Mouse (Mus musculus): Measurements from ENCODE around the gene Rims3. TPM values are rescaled to one million over a fixed set of nuclear protein-coding genes. Genes with fewer than 3 reads are reported as not detected.

Rims3 gene
- polyA plus RNA-seq, 1 experiment from 2014 or later = 20.7 TPM

DNA sequence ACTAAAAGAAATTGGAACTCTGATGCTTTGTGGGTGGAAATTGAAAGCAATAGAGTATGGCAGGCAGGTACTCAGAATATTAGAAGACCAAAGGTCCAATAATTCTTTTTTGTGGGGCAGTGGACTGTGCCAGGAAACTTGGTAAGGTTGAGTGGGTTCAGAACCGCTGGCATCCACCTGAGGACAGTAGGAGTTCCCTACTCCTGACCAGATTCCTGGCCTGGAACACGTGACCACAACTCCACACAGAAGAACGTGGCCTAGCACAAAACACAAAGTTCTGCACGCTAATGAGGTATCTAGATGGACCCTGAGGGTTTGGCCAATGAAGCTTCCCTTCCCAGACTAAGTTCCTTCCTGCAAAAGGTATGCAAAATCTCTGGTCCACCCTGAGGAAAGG, 58.2 kb downstream of the Rims3 start:
- H3K9me3 ChIP-seq (ENCODE audit: control insufficient read depth, low read length) = no peaks in the 10 kb centered on the region
- H3K4me2 ChIP-seq (ENCODE audit: low read length) = no peak overlapping the region
- H3K27me3 ChIP-seq (ENCODE audit: control insufficient read depth, insufficient read depth, low read length) = no peaks in the 10 kb centered on the region
- H3K9ac ChIP-seq (replicated peaks; ENCODE audit: low read length) = no peak overlapping the region
- H3K36me3 ChIP-seq (ENCODE audit: control insufficient read depth, insufficient read depth, low read length) = no peaks in the 10 kb centered on the region
- no peaks in the 10 kb centered on the region for H3K4me1 ChIP-seq (ENCODE audit: control insufficient read depth, insufficient read depth, low read length)
- ATAC-seq (ENCODE audit: low FRiP score, low TSS enrichment) = no peak
- no peak for DNase-seq
- no peak overlapping the region for H3K4me3 ChIP-seq (replicated peaks; ENCODE audit: low read depth, low read length)
- H3K27ac ChIP-seq (replicated peaks; ENCODE audit: low read depth, low read length) = no peak overlapping the region
- 50% methylated on average over 4 of the region's 4 CpGs for WGBS

DNA sequence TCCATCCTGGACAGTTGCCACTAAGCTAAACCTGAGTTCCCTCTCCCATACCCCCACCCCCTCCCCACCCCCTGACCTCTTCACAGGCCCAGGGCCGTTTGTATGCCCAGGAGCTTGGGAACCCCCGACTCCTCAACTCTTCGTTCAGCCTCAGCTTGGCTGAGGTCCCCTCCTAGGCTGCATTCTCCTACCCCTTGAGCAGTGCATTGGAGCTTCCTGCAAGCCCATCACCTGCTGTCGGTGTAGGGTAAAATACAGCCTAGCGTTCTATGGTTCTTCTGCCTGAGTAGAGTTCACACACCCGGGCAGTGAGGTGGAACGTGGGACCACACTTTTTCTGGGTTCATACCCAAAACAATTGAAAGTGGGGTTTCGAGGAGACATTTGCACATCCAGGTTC, 58.8 kb downstream of the Rims3 start:
- Histone ChIP-seq H3K27ac (replicated peaks; ENCODE audit: low read depth, low read length) (no peak overlapping the region), H3K36me3 (ENCODE audit: control insufficient read depth, insufficient read depth, low read length) (no peaks in the 10 kb centered on the region), H3K9ac (replicated peaks; ENCODE audit: low read length) (no peak overlapping the region), H3K4me3 (replicated peaks; ENCODE audit: low read depth, low read length) (no peak overlapping the region), H3K27me3 (ENCODE audit: control insufficient read depth, insufficient read depth, low read length) (no peaks in the 10 kb centered on the region), H3K4me2 (ENCODE audit: low read length) (no peak overlapping the region), H3K4me1 (ENCODE audit: control insufficient read depth, insufficient read depth, low read length) (no peaks in the 10 kb centered on the region), H3K9me3 (ENCODE audit: control insufficient read depth, low read length) (no peaks in the 10 kb centered on the region)
- DNase-seq (no peak), ATAC-seq (ENCODE audit: low FRiP score, low TSS enrichment) (no peak)
- WGBS = 73% methylated on average over 8 of the region's 8 CpGs

DNA sequence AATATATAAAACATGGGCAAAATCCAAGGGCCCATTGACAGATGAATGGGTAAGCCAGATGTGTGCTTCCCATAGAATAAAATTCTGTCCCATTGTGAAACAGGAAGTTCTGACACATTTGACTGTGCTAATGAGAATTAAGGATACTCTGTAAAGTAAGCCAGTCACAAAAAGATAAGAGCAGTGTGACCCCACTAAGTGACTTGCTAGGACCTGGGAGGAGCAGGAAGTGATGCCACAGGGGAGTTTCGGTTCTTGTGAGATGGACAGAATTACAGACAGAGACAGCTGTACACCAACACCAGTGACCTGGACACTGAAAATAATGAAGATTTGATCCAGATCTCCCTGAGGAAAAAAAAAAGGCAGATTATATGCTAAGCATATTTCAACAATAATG, 59.2 kb downstream of the Rims3 start:
- no peak overlapping the region for H3K27ac ChIP-seq (replicated peaks; ENCODE audit: low read depth, low read length)
- H3K9ac ChIP-seq (replicated peaks; ENCODE audit: low read length) = no peak overlapping the region
- H3K27me3 ChIP-seq (ENCODE audit: control insufficient read depth, insufficient read depth, low read length) = no peaks in the 10 kb centered on the region
- no peaks in the 10 kb centered on the region for H3K36me3 ChIP-seq (ENCODE audit: control insufficient read depth, insufficient read depth, low read length)
- H3K9me3 ChIP-seq (ENCODE audit: control insufficient read depth, low read length) = no peaks in the 10 kb centered on the region
- H3K4me3 ChIP-seq (replicated peaks; ENCODE audit: low read depth, low read length) = no peak overlapping the region
- 89% methylated on average over 1 of the region's 1 CpGs for WGBS
- ATAC-seq (ENCODE audit: low FRiP score, low TSS enrichment) (no peak), DNase-seq (no peak)
- H3K4me1 ChIP-seq (ENCODE audit: control insufficient read depth, insufficient read depth, low read length) = no peaks in the 10 kb centered on the region
- H3K4me2 ChIP-seq (ENCODE audit: low read length) = no peak overlapping the region

DNA sequence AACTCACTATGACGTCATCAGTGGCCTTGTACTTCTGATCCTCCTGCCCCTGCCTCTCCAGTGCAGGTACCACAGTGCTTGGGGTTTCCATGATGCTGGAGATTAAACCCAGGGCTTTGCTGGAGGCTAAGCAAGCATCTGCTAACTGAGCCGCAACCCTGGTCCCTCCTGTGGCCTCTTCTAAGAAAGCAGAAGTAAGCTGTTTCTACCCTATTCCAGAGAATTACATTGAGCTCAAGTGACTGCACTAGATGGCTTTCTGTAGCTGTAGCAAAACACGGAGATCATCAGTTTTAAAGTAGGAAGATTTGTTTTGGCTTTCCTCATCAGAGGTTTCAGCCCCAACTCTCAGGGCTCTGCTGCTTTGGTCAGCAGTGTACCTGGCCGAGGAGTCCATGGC, 59.9 kb downstream of the Rims3 start:
- H3K9me3 ChIP-seq (ENCODE audit: control insufficient read depth, low read length) = no peaks in the 10 kb centered on the region
- H3K36me3 ChIP-seq (ENCODE audit: control insufficient read depth, insufficient read depth, low read length) = no peaks in the 10 kb centered on the region
- no peak overlapping the region for H3K9ac ChIP-seq (replicated peaks; ENCODE audit: low read length)
- H3K4me3 ChIP-seq (replicated peaks; ENCODE audit: low read depth, low read length) = no peak overlapping the region
- H3K4me2 ChIP-seq (ENCODE audit: low read length) = no peak overlapping the region
- no peaks in the 10 kb centered on the region for H3K4me1 ChIP-seq (ENCODE audit: control insufficient read depth, insufficient read depth, low read length)
- ATAC-seq (ENCODE audit: low FRiP score, low TSS enrichment) (no peak), DNase-seq (no peak)
- H3K27ac ChIP-seq (replicated peaks; ENCODE audit: low read depth, low read length) = no peak overlapping the region
- no peaks in the 10 kb centered on the region for H3K27me3 ChIP-seq (ENCODE audit: control insufficient read depth, insufficient read depth, low read length)
- whole genome bisulfite sequencing = 78% methylated on average over 4 of the region's 4 CpGs

DNA sequence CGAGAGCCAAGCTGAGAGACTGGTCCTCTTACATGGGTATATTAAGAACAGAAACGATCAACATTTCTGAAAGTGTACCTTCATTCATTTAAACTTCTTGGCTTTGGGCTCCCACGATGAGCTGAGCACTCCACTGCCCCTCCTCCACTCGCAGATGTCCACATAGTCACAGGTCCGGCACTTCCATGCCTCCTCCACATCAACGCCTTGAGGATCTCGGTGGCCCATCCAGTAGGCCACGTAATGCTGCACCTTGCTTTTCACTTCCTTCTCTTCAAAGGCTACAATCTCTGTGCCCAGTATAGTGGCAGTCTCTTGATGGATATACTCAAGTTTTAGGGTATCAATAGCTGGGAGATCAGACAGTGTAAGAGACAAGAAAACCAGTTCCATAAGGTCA, 66.8 kb downstream of the Rims3 start:
- H3K4me3 ChIP-seq (replicated peaks; ENCODE audit: low read depth, low read length) = no peak overlapping the region
- ATAC-seq (ENCODE audit: low FRiP score, low TSS enrichment) = no peak
- H3K27ac ChIP-seq (replicated peaks; ENCODE audit: low read depth, low read length) = no peak overlapping the region
- DNase-seq = no peak
- H3K36me3 ChIP-seq (ENCODE audit: control insufficient read depth, insufficient read depth, low read length) = peaks cover 27% of the 10 kb centered on the region
- no peak overlapping the region for H3K4me2 ChIP-seq (ENCODE audit: low read length)
- no peaks in the 10 kb centered on the region for H3K27me3 ChIP-seq (ENCODE audit: control insufficient read depth, insufficient read depth, low read length)
- peaks cover 11% of the 10 kb centered on the region; the same call in 1 of the 2 replicates for H3K9me3 ChIP-seq (ENCODE audit: control insufficient read depth, low read length)
- H3K4me1 ChIP-seq (ENCODE audit: control insufficient read depth, insufficient read depth, low read length) = peaks cover 5% of the 10 kb centered on the region; the same call in 1 of the 2 replicates
- no peak overlapping the region for H3K9ac ChIP-seq (replicated peaks; ENCODE audit: low read length)
- 98% methylated on average over 8 of the region's 8 CpGs for WGBS

DNA sequence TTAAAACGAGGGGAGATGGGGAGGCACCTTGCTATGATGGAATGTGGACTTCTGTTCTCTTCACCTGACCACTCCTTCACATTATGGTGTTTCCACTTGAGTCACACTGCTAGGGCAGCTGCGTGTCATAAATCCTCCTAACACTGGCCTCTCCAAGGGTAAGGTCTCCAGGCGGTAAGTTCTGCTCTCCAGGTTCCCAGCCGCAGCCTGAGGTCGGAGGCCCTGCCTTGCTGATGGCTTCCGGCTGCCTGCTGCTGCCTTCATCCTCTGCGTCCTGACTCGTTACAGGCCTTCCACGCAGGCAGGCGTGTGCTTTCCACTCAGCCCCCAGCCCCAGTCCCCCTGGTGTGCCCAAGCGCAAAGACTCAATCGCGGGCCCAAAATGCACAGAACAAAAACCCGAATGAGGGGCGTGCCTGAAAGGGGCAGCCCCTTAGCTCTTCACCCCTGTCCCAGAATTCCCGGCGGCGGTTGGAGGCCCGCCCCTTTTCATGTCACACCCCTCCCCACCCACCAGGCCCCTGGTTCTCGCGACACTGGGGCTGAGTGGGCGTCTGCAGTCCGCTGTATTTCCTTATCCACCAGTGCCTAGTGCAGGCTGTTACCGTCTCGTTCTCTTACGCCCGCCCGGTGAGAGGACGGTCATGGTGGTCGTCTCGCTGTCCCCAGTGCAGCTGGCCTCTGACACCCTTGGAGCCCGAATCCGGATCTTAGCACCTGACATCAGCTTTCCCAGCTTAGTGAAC, 70.1 kb downstream of the Rims3 start, which contains the start of gene Exo5:
Gene Exo5 (minus strand): TSS at position 464 of the 746 bp plus-strand sequence.
- Histone ChIP-seq H3K9me3 (ENCODE audit: control insufficient read depth, low read length) (peaks cover 11% of the 10 kb centered on the region; the same call in 1 of the 2 replicates), H3K4me1 (ENCODE audit: control insufficient read depth, insufficient read depth, low read length) (peaks cover 5% of the 10 kb centered on the region; the same call in 1 of the 2 replicates), H3K36me3 (ENCODE audit: control insufficient read depth, insufficient read depth, low read length) (peaks cover 25% of the 10 kb centered on the region), H3K9ac (replicated peaks; ENCODE audit: low read length) (peak within 1 kb of the TSS; percentile 82), H3K27ac (replicated peaks; ENCODE audit: low read depth, low read length) (peak within 1 kb of the TSS; percentile 83), H3K27me3 (ENCODE audit: control insufficient read depth, insufficient read depth, low read length) (no peaks in the 10 kb centered on the region), H3K4me2 (ENCODE audit: low read length) (peak within 1 kb of the TSS; percentile 72), H3K4me3 (replicated peaks; ENCODE audit: low read depth, low read length) (peak within 1 kb of the TSS; percentile 65)
- ATAC-seq (ENCODE audit: low FRiP score, low TSS enrichment) (peak; percentile 96), DNase-seq (peak; percentile 95)
- under 1% methylated on average over 33 of the region's 33 CpGs for WGBS

DNA sequence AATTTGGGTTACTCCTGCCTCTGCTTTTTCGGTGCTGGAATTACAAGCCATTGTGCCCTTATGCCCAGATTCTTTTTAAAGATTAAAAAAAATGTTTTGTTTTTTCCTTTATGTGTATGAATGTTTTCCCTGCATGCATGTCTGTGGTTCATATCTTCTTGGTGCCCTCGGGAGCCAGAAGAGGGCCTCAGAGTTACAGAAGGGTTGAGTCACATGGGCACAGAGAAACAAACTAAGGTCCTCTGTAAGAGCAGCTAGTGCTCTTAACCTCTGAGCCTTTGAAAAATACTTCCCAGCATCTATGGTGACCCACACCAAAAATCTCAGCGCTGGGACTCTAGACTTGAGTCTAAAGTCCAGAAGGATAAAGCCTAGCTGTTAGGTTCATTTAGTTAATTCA, 70.8 kb downstream of the Rims3 start:
- DNase-seq = peak; percentile 52
- peak overlapping the region; percentile 72 for H3K4me2 ChIP-seq (ENCODE audit: low read length)
- 20% methylated on average over 3 of the region's 3 CpGs for WGBS

DNA sequence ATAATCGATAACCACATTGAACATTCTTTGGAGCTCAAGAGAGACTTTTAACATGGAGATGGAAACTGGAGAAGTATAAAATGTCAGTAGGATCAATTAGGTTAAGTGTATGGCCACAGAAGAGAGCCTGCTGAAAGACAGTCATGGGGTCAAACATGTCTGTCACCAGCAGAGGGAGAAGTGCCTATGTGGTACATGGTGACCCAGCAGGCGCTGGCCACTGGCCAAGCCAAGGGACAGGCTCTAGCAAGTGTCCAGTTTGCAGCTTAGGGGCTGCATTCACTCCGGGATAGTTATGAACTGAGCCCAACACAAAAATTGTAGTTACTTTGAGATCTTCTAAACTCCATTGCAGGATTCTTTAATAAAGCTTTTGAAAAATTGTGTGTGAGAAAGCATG, 74.1 kb downstream of the Rims3 start:
- H3K9me3 ChIP-seq (ENCODE audit: control insufficient read depth, low read length) = no peaks in the 10 kb centered on the region
- DNase-seq (no peak), ATAC-seq (ENCODE audit: low FRiP score, low TSS enrichment) (no peak)
- WGBS = 80% methylated on average over 3 of the region's 3 CpGs
- no peak overlapping the region for H3K4me2 ChIP-seq (ENCODE audit: low read length)
- H3K4me1 ChIP-seq (ENCODE audit: control insufficient read depth, insufficient read depth, low read length) = peaks cover 5% of the 10 kb centered on the region; the same call in 1 of the 2 replicates
- H3K27me3 ChIP-seq (ENCODE audit: control insufficient read depth, insufficient read depth, low read length) = no peaks in the 10 kb centered on the region
- no peaks in the 10 kb centered on the region for H3K36me3 ChIP-seq (ENCODE audit: control insufficient read depth, insufficient read depth, low read length)
- no peak overlapping the region for H3K9ac ChIP-seq (replicated peaks; ENCODE audit: low read length)
- H3K4me3 ChIP-seq (replicated peaks; ENCODE audit: low read depth, low read length) = no peak overlapping the region
- no peak overlapping the region for H3K27ac ChIP-seq (replicated peaks; ENCODE audit: low read depth, low read length)

More for the DNA sequence above, 70.8 kb downstream of the Rims3 start:
- peak overlapping the region; percentile 82 for H3K9ac ChIP-seq (replicated peaks; ENCODE audit: low read length)
- H3K4me1 ChIP-seq (ENCODE audit: control insufficient read depth, insufficient read depth, low read length) = peaks cover 5% of the 10 kb centered on the region; the same call in 1 of the 2 replicates
- H3K9me3 ChIP-seq (ENCODE audit: control insufficient read depth, low read length) = peaks cover 11% of the 10 kb centered on the region; the same call in 1 of the 2 replicates
- peak overlapping the region; percentile 65 for H3K4me3 ChIP-seq (replicated peaks; ENCODE audit: low read depth, low read length)
- peak; percentile 59; the same call in 1 of the 2 replicates for ATAC-seq (ENCODE audit: low FRiP score, low TSS enrichment)
- peak overlapping the region; percentile 83 for H3K27ac ChIP-seq (replicated peaks; ENCODE audit: low read depth, low read length)
- H3K36me3 ChIP-seq (ENCODE audit: control insufficient read depth, insufficient read depth, low read length) = peaks cover 19% of the 10 kb centered on the region
- H3K27me3 ChIP-seq (ENCODE audit: control insufficient read depth, insufficient read depth, low read length) = no peaks in the 10 kb centered on the region

DNA sequence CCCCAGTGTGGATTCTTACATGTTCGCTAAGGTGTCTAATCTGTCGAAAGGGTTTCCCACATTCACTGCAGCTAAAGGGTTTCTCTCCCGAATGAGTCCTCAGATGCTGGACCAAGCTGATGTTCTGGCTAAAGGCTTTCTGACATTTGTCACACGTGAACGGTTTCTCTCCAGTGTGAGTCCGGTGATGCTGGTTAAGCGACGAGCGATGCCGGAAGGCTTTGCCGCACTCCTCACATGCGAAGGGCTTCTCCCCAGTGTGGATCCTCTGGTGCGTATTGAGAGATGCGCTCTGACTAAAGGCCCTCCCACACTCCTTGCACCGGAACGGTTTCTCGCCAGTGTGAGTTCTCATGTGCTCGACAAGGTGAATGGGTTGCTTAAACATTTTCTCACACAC, 76.1 kb downstream of the Rims3 start:
- Histone ChIP-seq H3K27me3 (ENCODE audit: control insufficient read depth, insufficient read depth, low read length) (no peaks in the 10 kb centered on the region), H3K4me3 (replicated peaks; ENCODE audit: low read depth, low read length) (no peak overlapping the region), H3K27ac (replicated peaks; ENCODE audit: low read depth, low read length) (no peak overlapping the region), H3K9ac (replicated peaks; ENCODE audit: low read length) (no peak overlapping the region), H3K4me1 (ENCODE audit: control insufficient read depth, insufficient read depth, low read length) (no peaks in the 10 kb centered on the region), H3K9me3 (ENCODE audit: control insufficient read depth, low read length) (no peaks in the 10 kb centered on the region), H3K4me2 (ENCODE audit: low read length) (no peak overlapping the region), H3K36me3 (ENCODE audit: control insufficient read depth, insufficient read depth, low read length) (no peaks in the 10 kb centered on the region)
- ATAC-seq (ENCODE audit: low FRiP score, low TSS enrichment) (no peak), DNase-seq (no peak)
- 95% methylated on average over 18 of the region's 18 CpGs for WGBS

Data from midbrain, embryonic 14.5 days (tissue).